Mouse (Mus musculus) liver, adult 2 months (tissue): ENCODE measurements around the gene Sfxn5.

Experiments
- CTCF ChIP-seq: fragments of 200-500 bp; IDR thresholded peaks from 2 replicates; pipeline ENCODE4 v1.5.1; 2011; ENCODE audit warnings: low read depth, low read length, control low read depth
- POLR2A ChIP-seq: fragments of 200-500 bp; IDR thresholded peaks from 2 replicates; pipeline ENCODE4 v1.6.1; 2011; ENCODE audit warnings: low read length, control low read depth; ENCODE audit not compliant: insufficient read depth; ENCODE audit errors: extremely low read depth

GRCm38 (mm10) chr6:85368166-85368565 lies 34.9 kb upstream of the Sfxn5 start:
- TF ChIP-seq CTCF (no peak), POLR2A (no peak)
